Mouse (Mus musculus) forebrain, embryonic 13.5 days (tissue): ENCODE results near the gene Tfr2. TPM values are rescaled to one million over a fixed set of nuclear protein-coding genes. Genes with fewer than 3 reads are reported as not detected.
A peak's percentile ranks its signal among the peaks of the same experiment; 100 is the strongest.

Source experiments
- ATAC-seq: fragments of 200-750 bp; cut with Nextera tagmentation; 2 replicates; pipeline ENCODE4 v1.8.0; 2017
- H3K27ac ChIP-seq: fragments of 300-500 bp; sonication (generic); 2 replicates; pipeline ENCODE4 v1.5.1; 2015; ENCODE audit warnings: inconsistent platforms, mild to moderate bottlenecking, moderate library complexity
- H3K27me3 ChIP-seq: fragments of 300-500 bp; sonication (generic); 2 replicates; pipeline ENCODE4 v1.6.1; 2015; ENCODE audit warnings: mild to moderate bottlenecking, inconsistent platforms
- H3K36me3 ChIP-seq: fragments of 300-500 bp; sonication (generic); 2 replicates; pipeline ENCODE4 v1.6.1; 2015; ENCODE audit warnings: mild to moderate bottlenecking, inconsistent platforms; ENCODE audit not compliant: poor library complexity, severe bottlenecking
- H3K4me1 ChIP-seq: fragments of 300-500 bp; sonication (generic); 2 replicates; pipeline ENCODE4 v1.6.1; 2015; ENCODE audit warnings: inconsistent platforms
- H3K4me2 ChIP-seq: fragments of 300-500 bp; sonication (generic); 2 replicates; pipeline ENCODE4 v1.6.1; 2015; ENCODE audit warnings: inconsistent platforms, mild to moderate bottlenecking, moderate library complexity
- H3K4me3 ChIP-seq: fragments of 300-500 bp; sonication (generic); 2 replicates; pipeline ENCODE4 v1.5.1; 2015; ENCODE audit warnings: mild to moderate bottlenecking, inconsistent platforms
- H3K9ac ChIP-seq: fragments of 300-500 bp; sonication (generic); 2 replicates; pipeline ENCODE4 v1.6.1; 2015; ENCODE audit warnings: mild to moderate bottlenecking, inconsistent platforms
- H3K9me3 ChIP-seq: fragments of 300-500 bp; sonication (generic); replicated peaks from 2 replicates; pipeline ENCODE4 v1.6.1; 2016; ENCODE audit warnings: inconsistent platforms
- WGBS: fragments of 180-500 bp; shearing (Covaris S2); methylation state at CpG from one replicate; pipeline ENCODE4 v1.1.7; 2015; 5-methylcytosine and 5-hydroxymethylcytosine counted together
- microRNA-seq: library from miRNA; unstranded; fragments of <30 nt; microRNA quantifications from one replicate; pipeline ENCODE4, GENCODE M21; 2016
- polyA plus RNA-seq: library from polyadenylated mRNA; unstranded; fragments of >200 nt; fragmentation: Nextera tagmentation; extraction: Ambion mirVana; gene quantifications from 2 replicates; pipeline ENCODE4 v1.2.1, GENCODE M21; 2015

Gene Tfr2
- polyA plus RNA-seq, 1 experiment from 2014 or later, result 1.5 TPM

DNA sequence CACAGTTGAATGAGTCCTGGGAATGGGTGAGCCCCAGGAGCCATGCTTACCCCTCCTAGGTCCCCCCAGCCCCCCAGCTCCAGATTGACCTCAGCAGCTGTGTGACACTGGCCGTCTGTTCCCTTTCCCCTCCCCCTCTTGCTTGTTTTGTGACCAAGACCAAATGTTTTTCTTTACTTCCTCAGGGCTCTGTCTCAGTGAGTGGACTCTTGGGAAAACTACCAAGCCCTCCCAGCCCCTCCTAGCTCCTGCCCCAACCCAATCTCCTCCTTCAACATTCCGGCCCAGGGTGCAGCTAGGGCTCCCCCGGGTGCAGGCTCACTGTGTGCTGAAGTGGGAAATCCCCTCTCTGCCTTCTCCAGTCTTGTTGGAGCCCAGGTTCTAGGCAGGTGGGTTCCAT, 61.0 kb downstream of the Tfr2 start:
- Histone ChIP-seq H3K4me2 (peak overlapping the region; percentile 77), H3K27ac (peak overlapping the region; percentile 88; the same call in 1 of the 2 replicates), H3K4me1 (peaks cover 36% of the 10 kb centered on the region), H3K36me3 (peaks cover 43% of the 10 kb centered on the region), H3K27me3 (no peaks in the 10 kb centered on the region), H3K9ac (peak overlapping the region; percentile 81), H3K9me3 (no peaks in the 10 kb centered on the region), H3K4me3 (peak overlapping the region; percentile 69)
- 51% methylated on average over 3 of the region's 3 CpGs for WGBS
- ATAC-seq, result no peak

- Histone ChIP-seq H3K4me1 (peaks cover 36% of the 10 kb centered on the region), H3K9me3 (no peaks in the 10 kb centered on the region), H3K4me2 (peak overlapping the region; percentile 77), H3K9ac (peak overlapping the region; percentile 81; the same call in 1 of the 2 replicates), H3K27me3 (no peaks in the 10 kb centered on the region), H3K4me3 (peak overlapping the region; percentile 69; the same call in 1 of the 2 replicates), H3K27ac (0 out of 2 replicates have a peak overlapping the region, but pooled peaks have one; percentile 31), H3K36me3 (peaks cover 48% of the 10 kb centered on the region)
- ATAC-seq, result no peak
- WGBS, result 83% methylated on average over 9 of the region's 9 CpGs
Observed at GRCm38 (mm10) chr5:137631171-137631570, 61.5 kb downstream of the Tfr2 start.

DNA sequence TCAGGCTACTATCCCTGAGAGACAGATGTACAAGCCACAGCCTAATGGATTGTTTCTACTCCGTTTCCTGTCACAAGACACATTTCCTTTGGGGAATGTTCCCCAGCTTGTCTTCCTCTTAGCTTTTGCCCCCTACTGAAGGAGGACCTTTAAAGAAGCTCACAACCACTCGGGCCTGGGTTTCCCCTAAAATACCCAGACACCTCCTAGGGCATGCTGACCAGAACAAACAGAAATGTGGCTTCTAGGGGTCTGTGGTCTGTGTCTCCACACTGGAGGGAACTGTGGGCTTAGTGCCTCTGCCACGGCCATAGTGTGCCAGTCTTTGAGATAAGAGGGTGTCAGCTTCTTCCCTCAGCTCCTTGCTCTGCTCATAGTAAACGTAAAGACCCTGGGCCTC, 62.0 kb downstream of the Tfr2 start:
- H3K27ac ChIP-seq, result no peak overlapping the region
- H3K4me1 ChIP-seq, result peaks cover 36% of the 10 kb centered on the region
- peak overlapping the region; percentile 77 for H3K4me2 ChIP-seq
- peak overlapping the region; percentile 81; the same call in 1 of the 2 replicates for H3K9ac ChIP-seq
- no peaks in the 10 kb centered on the region for H3K27me3 ChIP-seq
- no peak for ATAC-seq
- H3K4me3 ChIP-seq, result no peak overlapping the region
- H3K36me3 ChIP-seq, result peaks cover 53% of the 10 kb centered on the region
- 87% methylated on average over 4 of the region's 4 CpGs for WGBS
- no peaks in the 10 kb centered on the region for H3K9me3 ChIP-seq

DNA sequence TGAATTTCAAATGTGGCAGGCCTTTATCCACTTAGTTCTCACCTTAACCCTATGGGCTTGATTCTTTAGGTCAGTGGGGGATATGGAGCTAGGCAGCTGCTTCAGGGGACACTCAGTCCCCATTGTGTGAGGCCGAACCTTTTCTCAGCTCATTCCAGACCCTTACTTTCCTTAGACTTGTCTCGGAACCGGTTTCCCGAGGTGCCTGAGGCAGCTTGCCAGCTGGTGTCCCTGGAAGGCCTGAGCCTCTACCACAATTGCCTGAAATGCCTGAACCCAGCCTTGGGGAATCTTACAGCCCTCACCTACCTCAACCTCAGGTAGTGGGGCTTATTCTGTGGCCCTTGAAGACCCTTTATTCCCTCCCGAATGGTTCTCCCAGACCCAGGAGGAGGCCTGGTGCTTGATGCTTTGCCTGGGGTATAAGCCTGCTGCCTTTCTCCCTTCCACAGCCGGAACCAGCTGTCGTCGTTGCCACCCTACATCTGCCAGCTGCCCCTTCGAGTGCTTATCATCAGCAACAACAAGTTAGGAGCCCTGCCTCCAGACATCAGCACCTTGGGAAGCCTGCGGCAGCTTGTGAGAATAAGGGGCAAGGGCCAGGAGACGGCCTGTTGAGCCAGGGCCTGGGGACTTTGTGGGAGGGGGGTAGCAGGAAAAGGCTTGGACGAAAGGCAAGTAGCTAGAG, 63.9 kb downstream of the Tfr2 start:
- no peaks in the 10 kb centered on the region for H3K9me3 ChIP-seq
- H3K27me3 ChIP-seq, result no peaks in the 10 kb centered on the region
- peaks cover 30% of the 10 kb centered on the region for H3K4me1 ChIP-seq
- 79% methylated on average over 12 of the region's 12 CpGs for WGBS
- no peak overlapping the region for H3K4me3 ChIP-seq
- H3K27ac ChIP-seq, result no peak overlapping the region
- no peak overlapping the region for H3K4me2 ChIP-seq
- peaks cover 72% of the 10 kb centered on the region for H3K36me3 ChIP-seq
- ATAC-seq, result no peak
- no peak overlapping the region for H3K9ac ChIP-seq

Small RNA genes lying within 50 kb of the gene (microRNA-seq; reads per million reads assigned to microRNA genes)
- 0.80 reads per million for gene Mir6418

Other genes with a start within 250 kb of the Tfr2 start
- gene Slc12a9, start 236.2 kb upstream of the Tfr2 start, polyA plus RNA-seq, result 14.4 and 16.9 TPM in 2 replicates
- gene Ephb4, start 219.7 kb upstream of the Tfr2 start, polyA plus RNA-seq, result 8.6 and 10.1 TPM in 2 replicates
- gene Zan, start 92.8 kb upstream of the Tfr2 start, polyA plus RNA-seq, result 0.08 and 0.12 TPM in 2 replicates
- 75.6 and 82.9 TPM in 2 replicates for gene Pop7, start 67.3 kb upstream of the Tfr2 start, polyA plus RNA-seq
- gene Gigyf1, start 51.3 kb upstream of the Tfr2 start, polyA plus RNA-seq, result 16.1 and 17.5 TPM in 2 replicates
- 0.35 TPM in 1 of 2 replicates, not detected in the other for gene Epo, start 36.6 kb upstream of the Tfr2 start, polyA plus RNA-seq
- 483 and 508 TPM in 2 replicates for gene Gnb2, start 36.3 kb upstream of the Tfr2 start, polyA plus RNA-seq
- gene Actl6b, start 16.3 kb upstream of the Tfr2 start, polyA plus RNA-seq, result 144 and 174 TPM in 2 replicates
- 31.1 and 31.9 TPM in 2 replicates for gene Mospd3, start 31.2 kb downstream of the Tfr2 start, polyA plus RNA-seq
- gene Pcolce, start 43.9 kb downstream of the Tfr2 start, polyA plus RNA-seq, result 6.9 and 7.1 TPM in 2 replicates
- 0.14 and 0.22 TPM in 2 replicates for gene Fbxo24, start 59.2 kb downstream of the Tfr2 start, polyA plus RNA-seq
- 24.5 and 25.0 TPM in 2 replicates for gene Lrch4, start 59.3 kb downstream of the Tfr2 start, polyA plus RNA-seq
- gene Gm20605, start 59.3 kb downstream of the Tfr2 start, polyA plus RNA-seq, result 7.3 and 10.8 TPM in 2 replicates
- 7.7 and 8.3 TPM in 2 replicates for gene Sap25, start 71.5 kb downstream of the Tfr2 start, polyA plus RNA-seq
- 0.08 TPM in 1 of 2 replicates, not detected in the other for gene Irs3, start 75.9 kb downstream of the Tfr2 start, polyA plus RNA-seq
- gene Agfg2, start 114.9 kb downstream of the Tfr2 start, polyA plus RNA-seq, result 22.8 and 23.4 TPM in 2 replicates
- gene Nyap1, start 171.8 kb downstream of the Tfr2 start, polyA plus RNA-seq, result 25.0 and 26.5 TPM in 2 replicates
- 64.3 and 71.0 TPM in 2 replicates for gene Tsc22d4, start 175.9 kb downstream of the Tfr2 start, polyA plus RNA-seq
- 38.3 and 45.0 TPM in 2 replicates for gene Ppp1r35, start 209.0 kb downstream of the Tfr2 start, polyA plus RNA-seq
- 10.3 and 12.3 TPM in 2 replicates for gene Mepce, start 217.8 kb downstream of the Tfr2 start, polyA plus RNA-seq
- gene Zcwpw1, start 218.0 kb downstream of the Tfr2 start, polyA plus RNA-seq, result 12.7 and 15.4 TPM in 2 replicates